Mouse (Mus musculus): ENCODE data around the gene Macf1.
"Not testable (repeated sequence)": the region's sequence is repeated elsewhere in the genome, so short reads cannot be mapped to it uniquely, and the experiment has no call there.

- TF ChIP-seq POLR2A (IDR thresholded peaks at IDR 0.05; ENCODE audit: insufficient read depth, low read depth, low read length); CTCF (IDR thresholded peaks at IDR 0.05): not testable (repeated sequence)
Measured at GRCm38 (mm10) chr4:123653446-123653845, 30.7 kb downstream of the Macf1 start.
